In the genomic region with DNA sequence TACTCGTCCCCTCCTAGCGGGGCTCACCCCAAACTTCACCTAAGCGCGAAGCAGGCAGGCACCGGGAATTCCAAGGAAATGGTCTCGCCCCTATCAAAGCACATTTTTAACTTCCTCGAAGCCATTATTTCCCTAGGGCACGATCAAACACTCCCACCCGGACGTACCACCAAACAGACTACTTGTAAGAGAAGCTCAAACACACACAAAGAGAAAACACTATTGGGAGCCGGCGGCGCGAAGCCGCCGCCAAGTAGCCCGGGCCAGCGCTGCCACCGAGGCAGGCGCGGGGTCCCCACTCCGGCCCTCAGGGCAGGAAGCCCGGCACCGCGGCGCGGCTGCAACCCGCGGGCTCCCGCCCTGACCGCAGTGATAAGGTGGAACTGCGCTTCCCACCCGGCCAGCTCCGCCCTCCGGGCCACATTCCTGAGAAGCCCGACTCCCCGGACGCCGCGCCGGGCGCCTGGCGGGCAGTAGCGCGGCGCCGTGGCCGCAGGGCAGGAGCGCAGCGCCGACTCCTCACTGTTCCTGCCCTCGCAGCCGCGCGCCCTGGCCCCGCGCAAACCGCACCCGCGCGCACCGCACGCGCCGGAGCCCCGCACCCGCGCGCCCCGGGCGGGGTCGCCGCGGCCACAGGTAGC, we compare ENCODE assay signal across 8 mouse cellular contexts. TPM values are rescaled to one million over a fixed set of nuclear protein-coding genes. Genes with fewer than 3 reads are reported as not detected.
DNase-seq lines count a peak whose midpoint lies in the region; ATAC-seq lines count a peak whose summit lies in the region.

No protein-coding gene starts in this region.

- H3K36me3 ChIP-seq in liver, embryonic 15.5 days (replicated peaks): no peaks in the 10 kb centered on the region
- no peaks in the 10 kb centered on the region for H3K36me3 ChIP-seq in neural tube, embryonic 12.5 days

- H3K4me2 ChIP-seq in liver, embryonic 15.5 days: peak overlapping the region; percentile 65
- peak overlapping the region; percentile 91 for H3K4me2 ChIP-seq in neural tube, embryonic 12.5 days (replicated peaks)

- peak overlapping the region; percentile 70 for H3K27ac ChIP-seq in liver, embryonic 15.5 days (replicated peaks)
- peak overlapping the region; percentile 84 for H3K27ac ChIP-seq in neural tube, embryonic 12.5 days

- ATAC-seq in inflammation-experienced regulatory T-cells, adult 6 months: peak; percentile 24
- ATAC-seq in liver, embryonic 15.5 days (ENCODE audit: insufficient read depth): peak; percentile 69
- peak; percentile 83 for ATAC-seq in neural tube, embryonic 12.5 days (ENCODE audit: low FRiP score, low read depth)

- H3K27me3 ChIP-seq in liver, embryonic 15.5 days: peaks cover 45% of the 10 kb centered on the region
- no peaks in the 10 kb centered on the region for H3K27me3 ChIP-seq in neural tube, embryonic 12.5 days (replicated peaks)

- DNase-seq in left cerebral cortex, adult 18-20 months (ENCODE audit: low spot score in 2 of 2): peak; percentile 14 to 39
- DNase-seq in left cerebral cortex, adult 8-10 months (ENCODE audit: low spot score in 2 of 2): no peak
- DNase-seq in cerebellum, postnatal 36 days: peak; percentile 55 to 59
- DNase-seq in gastrocnemius, postnatal 36 days: peak; percentile 45 to 46
- peak; percentile 77 for DNase-seq in testis, postnatal 14 days (ENCODE audit: low spot score)

- no peaks in the 10 kb centered on the region for H3K9me3 ChIP-seq in liver, embryonic 15.5 days (replicated peaks)
- no peaks in the 10 kb centered on the region for H3K9me3 ChIP-seq in neural tube, embryonic 12.5 days

- intact Hi-C loops in gastrocnemius, postnatal 36 days (cut with DNase I): loop anchor here (5.0 kb wide), 3 partner anchors 45 to 95 kb away; no protein-coding TSS in a partner anchor

- H3K4me1 ChIP-seq in liver, embryonic 15.5 days (replicated peaks): peaks cover 3% of the 10 kb centered on the region; the same call in 1 of the 2 replicates
- 0 out of 2 replicates have a peak, but pooled peaks cover 14% of the 10 kb centered on the region for H3K4me1 ChIP-seq in neural tube, embryonic 12.5 days

- WGBS in liver, embryonic 15.5 days (ENCODE audit: insufficient replicate concordance): under 1% methylated on average over 70 of the region's 74 CpGs
- under 1% methylated on average over 58 of the region's 74 CpGs for WGBS in neural tube, embryonic 12.5 days

- peak overlapping the region; percentile 63 for H3K4me3 ChIP-seq in liver, embryonic 15.5 days (replicated peaks)
- H3K4me3 ChIP-seq in neural tube, embryonic 12.5 days: peak overlapping the region; percentile 80

- H3K9ac ChIP-seq in liver, embryonic 15.5 days: peak overlapping the region; percentile 47
- peak overlapping the region; percentile 75 for H3K9ac ChIP-seq in neural tube, embryonic 12.5 days

RNA-seq across cellular contexts. Expression of a gene that starts 0.8 kb away (rescaled TPM):
- 10 to 100 TPM; 13.9 to 15.7 TPM for total RNA-seq in left cerebral cortex, adult 18-20 months (2021)
- total RNA-seq in left cerebral cortex, adult 8-10 months (2022): 10 to 100 TPM; 13.4 to 16.2 (median 13.9) TPM
- total RNA-seq in gastrocnemius, postnatal 36 days (2021): 10 to 100 TPM; 15.3 to 15.7 TPM
- polyA plus RNA-seq in inflammation-experienced regulatory T-cells, adult 6 months (2017; shearing (Covaris generic)): 1 to 10 TPM; 3.3 to 5.3 (median 4.5) TPM
- polyA plus RNA-seq in liver, embryonic 15.5 days (2015; fragmentation: Nextera tagmentation; extraction: Ambion mirVana): 6.7 and 7.3 TPM in 2 replicates
- 20.6 and 20.7 TPM in 2 replicates for polyA plus RNA-seq in neural tube, embryonic 12.5 days (2016; fragmentation: Nextera tagmentation; extraction: Ambion mirVana)

Comparison
In these comparisons a context has a peak if more than half of its experiments do, and no peak if none do; other contexts are left out.
1. DNase-seq: peak in left cerebral cortex, adult 18-20 months (2 of 2), cerebellum, postnatal 36 days (2 of 2), gastrocnemius, postnatal 36 days (2 of 2) and testis, postnatal 14 days (single experiment); none in left cerebral cortex, adult 8-10 months (0 of 2).
2. ATAC-seq: peak in every context shown above with its lines; median percentile 83 in neural tube, embryonic 12.5 days; 69 in liver, embryonic 15.5 days; 24 in inflammation-experienced regulatory T-cells, adult 6 months.